Mouse (Mus musculus) induced T-regulatory cell, adult 2 months (primary cell): ENCODE data around the gene March5.

Experiments
- DNase-seq: peaks from one replicate; pipeline ENCODE4 v3.0.0-alpha.2; 2012; ENCODE audit warnings: low read depth

The March5 gene

DNA sequence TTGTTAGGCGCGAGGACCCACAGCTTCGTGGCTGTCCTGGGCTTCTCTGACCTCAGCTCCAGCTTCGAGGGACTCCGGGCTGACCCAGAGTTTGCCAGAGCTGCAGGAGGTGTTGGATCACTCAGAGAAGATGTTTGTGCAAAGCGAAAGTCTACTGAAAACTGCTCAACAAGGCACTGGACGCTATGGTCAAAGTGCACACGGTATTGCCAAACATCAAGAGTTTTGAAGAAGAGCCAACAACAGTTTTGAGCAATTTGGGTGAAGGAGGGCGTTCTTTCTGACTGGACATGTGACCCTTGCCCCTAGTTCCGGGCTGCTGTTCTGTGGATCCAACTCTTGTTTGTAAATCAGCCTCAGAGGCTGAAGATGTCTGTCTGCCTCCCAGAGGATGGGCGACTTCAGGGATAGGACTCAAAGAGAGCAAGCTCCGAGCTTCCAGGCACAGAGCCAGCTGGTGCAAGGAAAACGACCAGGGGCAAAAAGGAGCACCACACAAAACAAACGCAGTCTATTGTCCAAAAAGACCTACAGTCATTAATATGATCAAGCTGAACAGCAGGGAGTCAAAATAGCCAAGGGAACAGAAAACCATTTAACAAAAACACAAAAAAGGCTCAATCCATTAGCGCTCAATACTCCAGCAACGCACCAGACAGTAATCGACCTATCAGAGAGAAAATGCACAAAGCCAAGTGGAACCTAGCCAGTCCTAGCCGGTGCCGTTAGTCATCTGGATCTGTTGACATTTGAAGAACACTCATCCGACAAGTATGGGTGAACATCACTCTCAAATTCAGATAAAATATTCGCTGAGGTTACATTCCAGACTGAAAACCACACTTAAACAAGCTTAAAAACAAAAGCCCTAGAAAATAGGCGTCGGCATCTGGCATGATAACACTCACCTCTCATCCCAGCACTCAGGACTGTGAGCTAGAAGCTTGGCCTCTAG lies 56.9 kb downstream of the March5 start:
- no peak for DNase-seq

GRCm38 (mm10) chr19:37265333-37266103 lies 58.2 kb downstream of the March5 start:
- peak; percentile 75 for DNase-seq

GRCm38 (mm10) chr19:37269106-37269505 lies 61.8 kb downstream of the March5 start:
- no peak for DNase-seq
